Mouse (Mus musculus): Measurements from ENCODE around the gene Mypn.

DNA sequence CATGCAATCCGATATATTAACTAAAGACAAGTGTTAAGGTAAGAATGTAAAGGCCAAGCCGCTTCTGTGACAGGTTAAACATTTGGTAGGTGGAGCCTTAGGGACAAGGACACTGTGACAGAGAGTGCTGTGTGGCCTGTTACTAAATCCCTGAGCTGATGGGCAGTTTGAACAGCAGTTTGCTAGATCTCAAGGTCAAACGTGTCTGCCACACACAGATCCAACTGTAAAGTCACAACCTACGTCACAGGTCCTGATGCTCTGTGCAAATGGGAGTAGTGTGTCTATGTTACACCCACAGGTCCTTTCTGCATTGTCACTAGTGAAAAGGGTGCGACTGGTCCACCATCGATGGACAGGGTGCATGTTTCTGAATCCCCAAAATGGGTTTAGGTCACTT lies 71.4 kb downstream of the Mypn start:
- TF ChIP-seq CTCF (IDR thresholded peaks at IDR 0.05; ENCODE audit: extremely low read depth, insufficient read depth, insufficient read length, insufficient replicate concordance) = no peak
- TF ChIP-seq POLR2A (IDR thresholded peaks at IDR 0.05; ENCODE audit: low read depth, low read length) = no peak

All from spleen, adult 2 months (tissue).